Mouse (Mus musculus): ENCODE measurements around the gene Sesn2.

GRCm38 (mm10) chr4:132473411-132473810 lies 36.9 kb downstream of the Sesn2 start:
- TF ChIP-seq MEF2A (IDR thresholded peaks at IDR 0.05; ENCODE audit: extremely low read depth, insufficient replicate concordance, low read depth, low read length, poor library complexity, severe bottlenecking) (no peak), EP300 (IDR thresholded peaks at IDR 0.05; ENCODE audit: low read depth in 1 of 2, low read length in 2 of 2) (no peak), GATA1 (IDR thresholded peaks at IDR 0.05; ENCODE audit: low read depth, low read length) (no peak), CTCF (IDR thresholded peaks at IDR 0.05 in 2 of 3, conservative IDR thresholded peaks at IDR 0.05 in 1 of 3; ENCODE audit: control insufficient read depth in 1 of 3, insufficient read depth in 1 of 3, low read depth in 2 of 3, low read length in 3 of 3, poor library complexity in 1 of 3, severe bottlenecking in 1 of 3) (no peak), SIN3A (IDR thresholded peaks at IDR 0.05; ENCODE audit: low read length) (no peak), TCF12 (IDR thresholded peaks at IDR 0.05; ENCODE audit: low read depth, low read length) (no peak), ZKSCAN1 (IDR thresholded peaks at IDR 0.05; ENCODE audit: low read depth, low read length) (no peak), ZNF384 (IDR thresholded peaks at IDR 0.05; ENCODE audit: low read depth, low read length) (no peak), RCOR1 (IDR thresholded peaks at IDR 0.05; ENCODE audit: low read depth, low read length) (no peak), ZC3H11A (IDR thresholded peaks at IDR 0.05; ENCODE audit: low read depth, low read length) (no peak), JUND (IDR thresholded peaks at IDR 0.05; ENCODE audit: low read depth, low read length) (no peak), HCFC1 (IDR thresholded peaks at IDR 0.05; ENCODE audit: low read depth, low read length) (no peak), TBP (IDR thresholded peaks at IDR 0.05; ENCODE audit: low read depth, low read length) (no peak), SMC3 (IDR thresholded peaks at IDR 0.05; ENCODE audit: low read depth, low read length) (no peak)
